Mouse (Mus musculus) ES-E14 (cell line): ENCODE results near the gene Ppp3ca.

Experiments used
- CHD2 ChIP-seq: IDR thresholded peaks from 2 replicates; pipeline ENCODE4 v1.6.1; 2014; ENCODE audit warnings: mild to moderate bottlenecking, low read depth, low read length, inconsistent platforms
- HCFC1 ChIP-seq: IDR thresholded peaks from 2 replicates; pipeline ENCODE4 v1.6.1; 2012; ENCODE audit warnings: low read length, inconsistent platforms, borderline replicate concordance; ENCODE audit not compliant: insufficient read depth
- MAFK ChIP-seq: IDR thresholded peaks from 2 replicates; pipeline ENCODE4 v1.6.1; 2014; ENCODE audit warnings: mild to moderate bottlenecking, low read depth, low read length, inconsistent platforms; ENCODE audit not compliant: insufficient read depth
- ZC3H11A ChIP-seq: IDR thresholded peaks from 2 replicates; pipeline ENCODE4 v1.6.1; 2012; ENCODE audit warnings: low read depth, mild to moderate bottlenecking, inconsistent platforms, low read length, borderline replicate concordance

DNA sequence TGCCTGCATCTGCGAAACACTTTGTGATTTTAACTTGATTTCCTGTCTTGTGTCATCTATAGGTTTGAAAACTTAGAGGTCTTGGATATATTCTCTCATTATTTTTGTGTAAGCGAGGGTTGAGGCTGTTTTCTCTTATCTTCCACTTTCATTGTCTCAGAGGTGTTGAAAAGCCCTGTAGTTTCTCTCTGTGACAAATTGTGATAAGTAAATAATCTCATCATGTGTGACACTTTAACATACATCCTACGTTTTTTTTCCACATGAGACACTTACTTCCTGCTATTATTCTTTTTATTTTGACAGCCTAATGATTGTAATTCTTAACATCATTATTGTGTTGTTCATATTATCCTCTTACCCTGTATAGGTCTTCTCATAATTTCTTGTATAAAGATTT, 140.3 kb downstream of the Ppp3ca start:
- no peak for TF ChIP-seq MAFK
- no peak for TF ChIP-seq ZC3H11A
- TF ChIP-seq HCFC1 = no peak
- TF ChIP-seq CHD2 = no peak
